Mouse (Mus musculus): ENCODE data around the gene Gm10974. TPM values are rescaled to one million over a fixed set of nuclear protein-coding genes. Genes with fewer than 3 reads are reported as not detected.

Gm10974 gene
- total RNA-seq (2023) = not detected

DNA sequence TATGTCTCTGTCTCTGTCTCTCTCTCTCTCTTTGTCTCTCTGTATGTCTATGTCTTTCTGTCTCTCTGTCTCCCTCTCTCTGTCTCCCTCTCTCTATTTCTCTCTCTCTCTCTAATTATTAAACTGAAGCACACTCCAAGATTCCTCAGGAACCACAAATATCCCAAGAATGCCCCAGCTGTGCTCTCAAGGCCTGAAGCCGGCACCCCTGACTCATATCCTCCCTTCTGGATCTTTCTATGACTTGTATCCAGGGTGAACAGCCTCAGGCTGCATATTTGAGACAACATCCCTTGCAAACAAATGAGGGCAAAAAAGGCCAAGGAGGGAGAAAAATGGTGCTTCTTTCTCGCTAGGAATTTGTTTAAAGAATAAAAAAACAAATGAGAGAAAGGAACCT is at the start of gene Gm10974:
Gm10974 (plus strand) TSS at position 2 of the 400 bp plus-strand sequence.

GRCm38 (mm10) chr7:66387813-66388521 is 22.3 kb downstream of the Gm10974 start, which contains the start of gene Lrrk1:
Gene Lrrk1 (minus strand): TSS chr7:66388350.

DNA sequence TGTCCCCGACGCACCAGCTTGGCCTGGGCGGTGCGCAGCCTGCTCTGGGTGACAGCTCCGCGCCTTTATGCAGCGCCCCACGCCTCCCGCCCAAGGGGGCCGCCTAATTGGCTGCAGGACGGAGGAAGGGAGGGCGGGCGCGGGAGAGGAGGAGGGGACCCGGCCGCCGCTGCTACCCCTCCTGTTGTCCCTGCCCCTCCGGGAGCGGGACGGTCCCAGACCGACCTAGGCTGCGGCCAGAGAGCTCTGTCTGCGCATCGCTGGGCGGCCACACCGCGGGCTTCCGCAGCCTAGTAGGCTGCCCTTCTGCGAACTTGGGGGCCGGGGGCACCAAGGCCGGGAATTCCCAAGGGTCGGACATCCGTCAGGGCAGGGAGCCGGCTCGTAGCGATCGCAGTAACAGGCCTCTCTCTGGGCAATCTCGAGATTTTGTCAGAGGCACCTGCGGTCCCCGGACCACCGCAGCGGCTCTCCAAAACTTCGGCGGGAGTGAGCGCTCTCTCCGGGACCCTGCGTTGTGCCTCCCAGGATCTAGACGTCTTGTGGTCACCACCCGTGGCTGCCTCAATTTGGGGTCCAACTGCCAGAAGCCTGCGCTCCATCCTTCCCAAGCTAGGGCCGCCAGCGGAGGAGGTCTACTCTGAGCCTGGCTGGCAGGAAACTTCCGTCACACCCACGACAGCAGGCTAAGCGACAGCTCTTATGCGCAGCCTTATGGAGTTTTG is 61.9 kb downstream of the Gm10974 start, which contains the start of gene Aldh1a3:
Aldh1a3 (minus strand) TSS at position 81 of the 725 bp plus-strand sequence.

Other genes with a start within 250 kb of the Gm10974 start
- gene Lrrk1, start 22.4 kb downstream of the Gm10974 start, total RNA-seq (2023) = 6.9 TPM
- not detected for gene Aldh1a3, start 61.6 kb downstream of the Gm10974 start, total RNA-seq (2023)